In the genomic region with DNA sequence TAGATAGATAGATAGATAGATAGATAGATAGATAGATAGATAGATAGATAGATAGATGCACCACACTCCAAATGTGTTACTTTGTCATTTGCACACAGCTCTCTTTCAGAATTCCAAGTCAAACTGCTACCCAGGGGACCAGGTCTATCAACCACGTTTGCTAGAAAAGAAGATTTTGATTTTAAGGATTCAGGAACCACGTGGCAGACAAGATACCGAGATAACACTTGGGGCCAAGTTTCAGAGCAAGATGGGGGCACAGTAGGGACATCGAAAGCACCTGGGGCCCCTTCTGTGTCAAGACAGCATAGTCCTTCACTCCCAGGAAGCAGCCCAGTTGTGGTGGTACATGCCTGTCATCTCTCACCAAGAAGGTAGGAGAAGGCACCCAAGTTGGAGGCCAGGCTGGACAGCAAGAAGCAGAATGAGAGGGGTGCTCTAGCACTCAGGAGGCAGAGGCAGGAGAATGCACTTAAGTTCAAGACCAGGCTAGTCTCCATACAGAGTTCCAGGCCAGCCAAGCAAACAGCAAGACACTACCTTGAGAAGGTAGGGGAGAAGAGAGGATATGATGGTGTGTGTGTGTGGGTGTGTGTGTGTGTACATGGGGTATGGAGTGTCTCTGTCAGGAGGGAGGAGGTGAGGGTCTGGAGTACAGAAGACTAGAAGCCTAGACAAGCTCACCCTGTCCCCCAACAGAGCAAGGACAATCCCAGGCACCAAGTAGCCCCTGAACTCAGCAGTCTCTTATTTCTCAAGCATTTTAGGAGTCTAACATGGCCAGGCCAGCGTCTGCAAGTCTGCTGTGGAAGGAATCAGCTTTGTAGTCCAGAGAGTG, we compare ENCODE assay signal across 11 mouse cellular contexts. TPM values are rescaled to one million over a fixed set of nuclear protein-coding genes. Genes with fewer than 3 reads are reported as not detected.
DNase-seq lines count a peak whose midpoint lies in the region; ATAC-seq and TF ChIP-seq lines count a peak whose summit lies in the region.
"Had no signal": no experiment of that assay in that cellular context is flagged by ENCODE, and none has a peak within 500 bp of the region (broad histone marks: within the 10 kb centered on the region; RNA-seq: fewer than 3 reads in every experiment).

No protein-coding gene starts in this region.

- no peak for ATAC-seq in liver, embryonic 16.5 days (ENCODE audit: low read depth)
- ATAC-seq in megakaryocyte-erythroid progenitor cell, adult 5-6 weeks (replicated peaks; ENCODE audit: low FRiP score, low TSS enrichment, poor library complexity, severe bottlenecking) = no peak

- no peak for TF ChIP-seq EP300 in heart, adult 2 months (IDR thresholded peaks at IDR 0.05; ENCODE audit: insufficient read depth, low read depth, low read length)

- H3K27me3 ChIP-seq in heart, adult 2 months (ENCODE audit: control insufficient read depth, insufficient read depth, low read length) = no peaks in the 10 kb centered on the region
- H3K27me3 ChIP-seq in liver, adult 2 months (ENCODE audit: control insufficient read depth, insufficient read depth, low read length) = no peaks in the 10 kb centered on the region
- H3K27me3 ChIP-seq in embryonic facial prominence, embryonic 10.5 days (replicated peaks; ENCODE audit: low read depth, poor library complexity, severe bottlenecking) = peaks cover 44% of the 10 kb centered on the region; the same call in 1 of the 2 replicates
- H3K27me3 ChIP-seq in liver, embryonic 16.5 days (ENCODE audit: control insufficient read depth, insufficient read depth, low read depth, low read length) = no peaks in the 10 kb centered on the region

- no peak overlapping the region for H3K9ac ChIP-seq in heart, adult 2 months (ENCODE audit: low read depth, low read length)
- no peak overlapping the region for H3K9ac ChIP-seq in liver, adult 2 months (ENCODE audit: low read depth, low read length)
- H3K9ac ChIP-seq in liver, embryonic 16.5 days (ENCODE audit: low read depth, low read length) = peak overlapping the region; percentile 44; the same call in 1 of the 2 replicates
- H3K9ac ChIP-seq: hindbrain, embryonic 13.5 days; midbrain, embryonic 12.5 days had no signal

- H3K4me1 ChIP-seq in heart, adult 2 months (ENCODE audit: control insufficient read depth, insufficient read depth, low read length) = peaks cover 48% of the 10 kb centered on the region
- H3K4me1 ChIP-seq in liver, adult 2 months (ENCODE audit: control insufficient read depth, insufficient read depth, low read length) = peaks cover 14% of the 10 kb centered on the region; the same call in 1 of the 2 replicates
- H3K4me1 ChIP-seq in embryonic facial prominence, embryonic 10.5 days = peaks cover 78% of the 10 kb centered on the region
- H3K4me1 ChIP-seq in liver, embryonic 16.5 days (ENCODE audit: control insufficient read depth, low read depth, low read length) = peaks cover 90% of the 10 kb centered on the region

- 70% methylated on average over 5 of the region's 5 CpGs for WGBS in heart, adult 2 months
- WGBS in liver, adult 2 months = 88% methylated on average over 5 of the region's 5 CpGs
- WGBS in embryonic facial prominence, embryonic 10.5 days = 73% methylated on average over 5 of the region's 5 CpGs
- 23% methylated on average over 5 of the region's 5 CpGs for WGBS in liver, embryonic 16.5 days (ENCODE audit: insufficient replicate concordance)

- DNase-seq in heart, adult 2 months = no peak
- no peak for DNase-seq in heart, postnatal 25 days (ENCODE audit: low spot score)
- DNase-seq in liver, adult 2 months (ENCODE audit: extremely low read depth, low read depth, low spot score) = no peak
- no peak for DNase-seq in liver
- no peak for DNase-seq in embryonic facial prominence, embryonic 10.5 days (ENCODE audit: low spot score)
- DNase-seq in ovary, postnatal 36 days (ENCODE audit: low spot score) = no peak
- DNase-seq: layer of hippocampus, postnatal 36 days had no signal

- H3K79me2 ChIP-seq in heart, adult 2 months (replicated peaks; ENCODE audit: control insufficient read depth, insufficient read depth, low read length) = no peaks in the 10 kb centered on the region
- no peaks in the 10 kb centered on the region for H3K79me2 ChIP-seq in liver, adult 2 months (ENCODE audit: control insufficient read depth, insufficient read depth, low read length)

- H3K9me3 ChIP-seq in embryonic facial prominence, embryonic 10.5 days = no peaks in the 10 kb centered on the region
- no peaks in the 10 kb centered on the region for H3K9me3 ChIP-seq in liver, embryonic 16.5 days (replicated peaks; ENCODE audit: control insufficient read depth, low read length)
- H3K9me3 ChIP-seq: hindbrain, embryonic 13.5 days; midbrain, embryonic 12.5 days had no signal

- H3K27ac ChIP-seq in heart, adult 2 months = peak overlapping the region; percentile 82
- H3K27ac ChIP-seq in liver, adult 2 months (replicated peaks; ENCODE audit: insufficient read depth, low read depth, low read length) = peak overlapping the region; percentile 60
- H3K27ac ChIP-seq in embryonic facial prominence, embryonic 10.5 days (replicated peaks) = peak overlapping the region; percentile 78
- peak overlapping the region; percentile 89 for H3K27ac ChIP-seq in liver, embryonic 16.5 days (ENCODE audit: low read length)
- H3K27ac ChIP-seq: hindbrain, embryonic 13.5 days; midbrain, embryonic 12.5 days had no signal

- no peak overlapping the region for H3K4me2 ChIP-seq in liver, embryonic 16.5 days (ENCODE audit: low read depth, low read length)
- H3K4me2 ChIP-seq: hindbrain, embryonic 13.5 days; midbrain, embryonic 12.5 days had no signal

- no peaks in the 10 kb centered on the region for H3K36me3 ChIP-seq in heart, adult 2 months (ENCODE audit: control insufficient read depth, insufficient read depth, low read length)
- H3K36me3 ChIP-seq in liver, adult 2 months (ENCODE audit: control insufficient read depth, insufficient read depth, low read length) = no peaks in the 10 kb centered on the region
- no peaks in the 10 kb centered on the region for H3K36me3 ChIP-seq in embryonic facial prominence, embryonic 10.5 days (replicated peaks)
- H3K36me3 ChIP-seq in liver, embryonic 16.5 days (ENCODE audit: control insufficient read depth, insufficient read depth) = no peaks in the 10 kb centered on the region
- H3K36me3 ChIP-seq: hindbrain, embryonic 13.5 days; midbrain, embryonic 12.5 days had no signal

- no peak for TF ChIP-seq POLR2A in heart, adult 2 months (IDR thresholded peaks at IDR 0.05; ENCODE audit: insufficient read depth, low read depth, low read length)
- TF ChIP-seq POLR2A in liver, adult 2 months (IDR thresholded peaks at IDR 0.05; ENCODE audit: extremely low read depth, insufficient read depth, low read length) = no peak

- no peak for TF ChIP-seq CTCF in heart, adult 2 months (IDR thresholded peaks at IDR 0.05)
- no peak for TF ChIP-seq CTCF in liver, adult 2 months (IDR thresholded peaks at IDR 0.05; ENCODE audit: low read depth, low read length)

- H3K4me3 ChIP-seq in heart, adult 2 months = no peak overlapping the region
- no peak overlapping the region for H3K4me3 ChIP-seq in liver, adult 2 months (ENCODE audit: insufficient read depth, low read depth, low read length)
- H3K4me3 ChIP-seq in embryonic facial prominence, embryonic 10.5 days = no peak overlapping the region
- no peak overlapping the region for H3K4me3 ChIP-seq in liver, embryonic 16.5 days (ENCODE audit: low read depth, low read length)
- H3K4me3 ChIP-seq: hindbrain, embryonic 13.5 days; midbrain, embryonic 12.5 days had no signal

- intact Hi-C loops in heart, adult 2 months (cut with DNase I) = loop anchor here (2.0 kb wide), 1 partner anchor 30 kb away; no protein-coding TSS in a partner anchor
- intact Hi-C loops in heart, postnatal 25 days (cut with DNase I) = no loop called here

RNA-seq across cellular contexts. Expression of gene Zfp36l2, which starts 42.8 kb away (rescaled TPM):
- 10 to 100 TPM; 19.3 to 23.3 TPM for total RNA-seq in heart, adult 2 months (2021)
- 15.7 and 19.8 TPM in 2 replicates for polyA plus RNA-seq in heart, adult 2 months (2012; rRNA removed)
- total RNA-seq in heart, postnatal 25 days (2021) = 10 to 100 TPM; 23.3 to 31.3 TPM
- 18.7 and 22.3 TPM in 2 replicates for total RNA-seq in liver, adult 2 months (2014; rRNA removed)
- 17.3 and 26.5 TPM in 2 replicates for polyA plus RNA-seq in liver, adult 2 months (2012; rRNA removed)
- polyA plus RNA-seq in embryonic facial prominence, embryonic 10.5 days (2016; fragmentation: Nextera tagmentation; extraction: Ambion mirVana) = 10.8 and 12.0 TPM in 2 replicates
- 4.6 and 4.7 TPM in 2 replicates for polyA plus RNA-seq in liver, embryonic 16.5 days (2015; fragmentation: Nextera tagmentation; extraction: Ambion mirVana)
- total RNA-seq in megakaryocyte-erythroid progenitor cell, adult 5-6 weeks (2014; fragmentation: Nextera tagmentation) = 136 and 142 TPM in 2 replicates
- total RNA-seq in megakaryocyte-erythroid progenitor cell, adult 5-6 weeks (2017) = 97.7 and 143 TPM in 2 replicates
